Mouse (Mus musculus): ENCODE results near the gene Pcdh9.

DNA sequence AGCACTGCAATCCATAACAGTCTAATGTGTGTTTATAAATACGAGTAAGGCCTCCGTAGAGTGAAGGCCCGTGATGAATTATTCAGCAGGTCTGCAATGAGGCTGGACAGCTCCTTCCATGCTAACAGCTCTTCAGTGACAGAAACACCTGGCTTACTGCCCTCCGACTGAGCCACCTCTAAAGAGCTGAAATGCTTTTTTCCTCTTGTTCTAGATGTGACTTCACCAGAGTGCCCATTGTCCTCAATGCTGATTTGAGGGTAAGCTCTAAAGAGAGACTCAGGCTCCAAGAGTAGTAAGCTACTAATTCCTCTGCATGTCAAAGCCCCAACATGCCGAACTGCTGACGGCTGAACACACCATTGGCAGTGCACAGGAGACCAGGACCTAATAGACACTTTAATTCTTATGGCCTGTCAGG is 64.4 kb downstream of the Pcdh9 start:
- TF ChIP-seq CTCF (IDR thresholded peaks at IDR 0.05; ENCODE audit: borderline replicate concordance, insufficient read depth, low read depth, low read length) (no peak), POLR2A (IDR thresholded peaks at IDR 0.05; ENCODE audit: borderline replicate concordance, insufficient read depth, low read length) (no peak)

Data from cerebellum, adult 2 months (tissue).